Mouse (Mus musculus) kidney, adult 9 months (tissue): ENCODE data around the gene Samd15.
"Not testable (repeated sequence)": the region's sequence is repeated elsewhere in the genome, so short reads cannot be mapped to it uniquely, and the experiment has no call there.

Source experiments
- DNase-seq: peaks from one replicate; pipeline ENCODE4 v3.0.0; 2022

Gene Samd15

GRCm38 (mm10) chr12:87199206-87199972, at the start of gene Samd15:
Gene Samd15 (plus strand): TSS chr12:87199723.
- DNase-seq: peak; percentile 32

- not testable (repeated sequence) for DNase-seq
These were observed 45.1 kb upstream of the Samd15 start for GRCm38 (mm10) chr12:87154448-87154847.

GRCm38 (mm10) chr12:87157361-87157760, 42.2 kb upstream of the Samd15 start:
- peak; percentile 94 for DNase-seq

- DNase-seq: peak; percentile 33
These were observed 41.4 kb upstream of the Samd15 start for GRCm38 (mm10) chr12:87158099-87158498.

GRCm38 (mm10) chr12:87160310-87160709, 39.2 kb upstream of the Samd15 start:
- DNase-seq: no peak

GRCm38 (mm10) chr12:87160815-87161214, 38.7 kb upstream of the Samd15 start:
- no peak for DNase-seq

- no peak for DNase-seq
These were observed 24.2 kb upstream of the Samd15 start for GRCm38 (mm10) chr12:87175194-87175946.

GRCm38 (mm10) chr12:87177631-87178030, 21.9 kb upstream of the Samd15 start:
- no peak for DNase-seq

- DNase-seq: no peak
These were observed 6.5 kb upstream of the Samd15 start for GRCm38 (mm10) chr12:87193008-87193407.

GRCm38 (mm10) chr12:87195069-87195468, 4.5 kb upstream of the Samd15 start:
- DNase-seq: no peak

GRCm38 (mm10) chr12:87196310-87196709, 3.2 kb upstream of the Samd15 start:
- no peak for DNase-seq

- DNase-seq: no peak
These were observed 731 bp upstream of the Samd15 start for GRCm38 (mm10) chr12:87198792-87199191.

GRCm38 (mm10) chr12:87199973-87200586, 557 bp downstream of the Samd15 start, which contains the start of gene Tmed8:
Gene Tmed8 (minus strand): TSS chr12:87200454.
- DNase-seq: peak; percentile 81

GRCm38 (mm10) chr12:87201694-87202093, 2.2 kb downstream of the Samd15 start:
- no peak for DNase-seq

GRCm38 (mm10) chr12:87205789-87206188, 6.3 kb downstream of the Samd15 start:
- not testable (repeated sequence) for DNase-seq

- no peak for DNase-seq
These were observed 13.5 kb downstream of the Samd15 start for GRCm38 (mm10) chr12:87212844-87213606.

- DNase-seq: no peak
These were observed 16.5 kb downstream of the Samd15 start for GRCm38 (mm10) chr12:87216053-87216452.

GRCm38 (mm10) chr12:87217596-87217995, 18.1 kb downstream of the Samd15 start:
- DNase-seq: no peak

- no peak for DNase-seq
These were observed 19.8 kb downstream of the Samd15 start for GRCm38 (mm10) chr12:87219362-87219761.

GRCm38 (mm10) chr12:87224950-87225349, 25.4 kb downstream of the Samd15 start:
- DNase-seq: no peak

GRCm38 (mm10) chr12:87226801-87227200, 27.3 kb downstream of the Samd15 start:
- DNase-seq: no peak

GRCm38 (mm10) chr12:87229633-87230032, 30.1 kb downstream of the Samd15 start:
- no peak for DNase-seq

GRCm38 (mm10) chr12:87230379-87230895, 30.9 kb downstream of the Samd15 start:
- no peak for DNase-seq
